Mouse (Mus musculus) heart, adult 2 months (tissue): ENCODE data around the gene Pvalb. TPM values are rescaled to one million over a fixed set of nuclear protein-coding genes. Genes with fewer than 3 reads are reported as not detected.

ENCODE experiments used
- DNase-seq, 2 experiments: peaks; one replicate each; pipeline ENCODE4 v3.0.0; 2021
- H3K27ac ChIP-seq: fragments of 200-600 bp; 2 replicates; pipeline ENCODE4 v1.8.1; 2022
- H3K27me3 ChIP-seq: fragments of 200-500 bp; 2 replicates; pipeline ENCODE4 v1.6.1; 2012; ENCODE audit warnings: mild to moderate bottlenecking, low read length, inconsistent platforms, mixed read lengths; ENCODE audit not compliant: control insufficient read depth, insufficient read depth
- H3K36me3 ChIP-seq: fragments of 200-500 bp; 2 replicates; pipeline ENCODE4 v1.6.1; 2012; ENCODE audit warnings: low read length, inconsistent platforms; ENCODE audit not compliant: control insufficient read depth, insufficient read depth
- H3K4me1 ChIP-seq: fragments of 200-500 bp; 2 replicates; pipeline ENCODE4 v1.6.1; 2011; ENCODE audit warnings: low read length; ENCODE audit not compliant: control insufficient read depth, insufficient read depth
- H3K4me3 ChIP-seq: fragments of 200-600 bp; 2 replicates; pipeline ENCODE4 v1.8.1; 2022
- H3K79me2 ChIP-seq: fragments of 200-500 bp; replicated peaks from 2 replicates; pipeline ENCODE4 v1.6.1; 2012; ENCODE audit warnings: mild to moderate bottlenecking, inconsistent platforms, low read length, moderate library complexity, mixed read lengths; ENCODE audit not compliant: control insufficient read depth, insufficient read depth
- H3K9ac ChIP-seq: fragments of 200-500 bp; 2 replicates; pipeline ENCODE4 v1.6.1; 2012; ENCODE audit warnings: low read depth, mild to moderate bottlenecking, control low read depth, inconsistent platforms, low read length, mixed read lengths
- CTCF ChIP-seq: fragments of 200-600 bp; IDR thresholded peaks from 2 replicates; pipeline ENCODE4 v1.8.1; 2022; ENCODE audit warnings: antibody characterized with exemption, mild to moderate bottlenecking, moderate library complexity
- EP300 ChIP-seq: fragments of 200-500 bp; IDR thresholded peaks from 2 replicates; pipeline ENCODE4 v1.6.1; 2011; ENCODE audit warnings: low read depth, low read length, control low read depth; ENCODE audit not compliant: insufficient read depth
- POLR2A ChIP-seq: fragments of 200-500 bp; IDR thresholded peaks from 2 replicates; pipeline ENCODE4 v1.6.1; 2011; ENCODE audit warnings: mild to moderate bottlenecking, low read depth, low read length, control low read depth; ENCODE audit not compliant: insufficient read depth
- WGBS: fragments of 180-500 bp; shearing (Covaris S2); methylation state at CpG from one replicate; pipeline ENCODE4 v1.1.7; 2018; 5-methylcytosine and 5-hydroxymethylcytosine counted together
- intact Hi-C: fragments of 180-260 bp; cut with DNase I; formaldehyde crosslinking; loops from one replicate; pipeline ENCODE4 v1.15.1; 2025
- polyA plus RNA-seq: library from polyadenylated mRNA; depleted of rRNA; stranded (reverse); fragments of >200 nt; gene quantifications from 2 replicates; pipeline ENCODE4 v1.2.3, GENCODE M21; 2012
- total RNA-seq, 2 experiments: library from RNA; stranded (reverse); gene quantifications; 2 replicates each; pipeline ENCODE4 v1.2.3; 2021

The Pvalb gene
- total and polyA plus RNA-seq, 3 experiments, result 0.37 to 0.77 (median 0.44) TPM

DNA sequence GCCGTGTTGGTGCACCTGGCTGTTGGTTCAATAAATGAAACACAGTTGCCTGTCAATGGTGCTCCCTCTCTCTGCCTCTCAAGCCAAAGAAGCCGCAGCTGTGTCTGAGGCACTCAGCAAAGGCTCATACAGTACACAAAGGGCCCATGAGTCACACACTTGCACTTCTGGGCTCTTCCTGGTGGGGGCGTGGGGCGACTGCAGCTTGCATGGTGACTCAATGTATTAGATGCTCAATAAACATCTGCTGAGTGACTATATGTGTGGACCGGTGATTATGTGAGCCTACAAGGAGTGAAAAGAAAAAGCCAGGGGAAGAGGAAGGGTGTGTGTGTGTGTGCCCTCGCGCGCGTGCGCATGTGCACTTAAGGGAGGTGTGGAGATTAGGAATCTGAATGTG, 34.5 kb downstream of the Pvalb start:
- Histone ChIP-seq H3K4me3 (no peak overlapping the region), H3K4me1 (peaks cover 6% of the 10 kb centered on the region), H3K9ac (no peak overlapping the region), H3K27ac (no peak overlapping the region), H3K27me3 (no peaks in the 10 kb centered on the region), H3K79me2 (no peaks in the 10 kb centered on the region), H3K36me3 (no peaks in the 10 kb centered on the region)
- 93% methylated on average over 10 of the region's 10 CpGs for whole genome bisulfite sequencing
- intact Hi-C loops, result loop anchor here (5.0 kb wide), 1 partner anchor 239 kb away; no protein-coding TSS in a partner anchor
- DNase-seq, result no peak
- TF ChIP-seq CTCF, result no peak
- TF ChIP-seq EP300, result no peak
- TF ChIP-seq POLR2A, result no peak

DNA sequence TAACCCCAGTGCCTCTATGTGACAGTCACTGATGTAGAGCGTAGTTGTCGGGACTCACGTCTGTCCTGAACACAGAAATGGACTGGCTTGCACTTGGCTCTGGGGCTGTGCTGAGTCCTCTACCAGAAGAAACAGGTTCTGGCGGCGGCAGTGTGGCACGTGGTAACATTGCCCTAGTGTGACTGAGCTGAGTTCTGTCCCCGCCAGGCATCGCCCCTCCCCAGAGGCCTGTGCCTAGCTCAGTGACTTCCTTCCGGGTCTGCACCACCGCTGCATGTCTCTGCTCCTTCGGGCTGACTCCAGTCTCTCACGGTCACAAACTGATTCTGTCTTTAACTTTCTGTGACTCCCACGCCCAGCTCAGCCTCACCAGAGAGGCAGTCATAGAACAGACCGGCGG, 35.5 kb downstream of the Pvalb start:
- H3K4me3 ChIP-seq, result no peak overlapping the region
- intact Hi-C loops, result loop anchor here (5.0 kb wide), 1 partner anchor 238 kb away; no protein-coding TSS in a partner anchor
- WGBS, result 87% methylated on average over 15 of the region's 15 CpGs

DNA sequence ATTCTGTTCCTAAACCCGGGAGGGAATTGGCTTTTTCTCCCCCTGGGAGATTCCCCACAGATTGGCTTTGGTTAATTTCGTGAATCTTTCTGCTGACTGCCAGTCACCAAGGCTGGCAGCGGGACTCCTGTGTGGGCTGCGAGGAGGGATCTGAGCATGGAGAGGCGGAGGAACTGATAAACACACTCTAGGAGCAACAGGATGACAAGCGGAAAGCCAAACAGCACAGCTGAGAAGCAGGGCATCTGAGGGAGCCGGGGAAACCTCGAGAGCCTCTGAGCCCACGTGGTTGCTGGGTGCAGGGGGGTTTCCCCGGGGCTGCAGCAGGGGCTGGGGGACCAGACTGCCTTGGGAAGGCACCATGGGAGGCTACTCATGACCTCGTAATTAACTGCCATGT, 36.6 kb downstream of the Pvalb start:
- peaks cover 3% of the 10 kb centered on the region; the same call in 1 of the 2 replicates for H3K4me1 ChIP-seq
- H3K9ac ChIP-seq, result no peak overlapping the region
- H3K79me2 ChIP-seq, result no peaks in the 10 kb centered on the region
- no peak overlapping the region for H3K27ac ChIP-seq
- no peak overlapping the region for H3K4me3 ChIP-seq
- H3K36me3 ChIP-seq, result no peaks in the 10 kb centered on the region
- DNase-seq, result no peak
- intact Hi-C loops, result no loop called here
- H3K27me3 ChIP-seq, result no peaks in the 10 kb centered on the region
- no peak for TF ChIP-seq EP300
- TF ChIP-seq POLR2A, result no peak
- TF ChIP-seq CTCF, result no peak
- 56% methylated on average over 11 of the region's 11 CpGs for WGBS

More for the DNA sequence above, 35.5 kb downstream of the Pvalb start:
- Histone ChIP-seq H3K27me3 (no peaks in the 10 kb centered on the region), H3K79me2 (no peaks in the 10 kb centered on the region), H3K9ac (no peak overlapping the region), H3K4me1 (peaks cover 6% of the 10 kb centered on the region), H3K27ac (no peak overlapping the region), H3K36me3 (no peaks in the 10 kb centered on the region)
- TF ChIP-seq CTCF, result no peak
- no peak for TF ChIP-seq EP300
- no peak for TF ChIP-seq POLR2A
- DNase-seq, result peak in 1 of 2 experiments; percentile 45

DNA sequence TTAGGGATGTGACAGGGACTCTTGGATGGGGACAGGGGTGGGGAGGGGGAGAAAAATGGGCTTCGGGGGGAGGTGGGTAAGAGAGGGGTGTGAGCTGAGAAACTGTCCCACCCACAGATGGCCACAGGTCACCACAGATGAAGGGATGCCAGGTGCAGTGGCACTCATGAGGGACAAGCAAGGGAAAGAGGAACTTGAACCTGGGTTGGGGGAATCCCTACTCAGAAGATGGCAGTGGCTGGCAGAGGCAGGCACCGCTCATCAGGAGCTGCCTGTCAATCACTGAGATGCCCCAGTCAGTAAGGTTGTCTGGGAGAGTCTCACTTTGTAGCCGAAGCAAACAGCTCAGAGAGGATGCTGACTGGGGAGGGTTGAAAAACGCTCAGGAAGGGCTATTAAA, 40.9 kb downstream of the Pvalb start:
- no peaks in the 10 kb centered on the region for H3K79me2 ChIP-seq
- no peaks in the 10 kb centered on the region for H3K36me3 ChIP-seq
- H3K4me3 ChIP-seq, result no peak overlapping the region
- H3K4me1 ChIP-seq, result no peaks in the 10 kb centered on the region
- H3K27ac ChIP-seq, result no peak overlapping the region
- intact Hi-C loops, result no loop called here
- H3K27me3 ChIP-seq, result no peaks in the 10 kb centered on the region
- no peak for DNase-seq
- TF ChIP-seq POLR2A (no peak), CTCF (no peak), EP300 (no peak)
- H3K9ac ChIP-seq, result no peak overlapping the region
- 79% methylated on average over 4 of the region's 4 CpGs for WGBS

DNA sequence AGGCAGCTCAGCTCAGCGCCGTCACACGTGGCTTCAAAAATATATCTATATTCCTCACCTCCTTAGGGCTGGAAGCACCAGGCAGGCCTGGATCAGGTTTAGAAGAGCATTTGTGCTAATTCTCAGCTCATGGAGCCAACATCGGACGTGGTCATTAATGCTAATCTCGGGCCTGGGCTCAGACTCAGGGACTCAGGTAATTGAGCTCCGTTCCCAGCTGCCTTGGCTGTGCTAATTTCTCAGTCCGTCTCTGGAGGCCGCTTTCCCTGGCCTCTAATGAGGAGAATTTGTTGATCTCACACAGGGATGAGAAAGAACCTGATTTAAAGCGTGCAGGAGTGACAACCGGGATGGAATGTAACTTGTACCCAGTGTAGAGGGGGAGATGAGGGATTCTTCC, 41.7 kb downstream of the Pvalb start:
- DNase-seq, result no peak
- H3K27ac ChIP-seq, result no peak overlapping the region
- H3K27me3 ChIP-seq, result no peaks in the 10 kb centered on the region
- H3K36me3 ChIP-seq, result no peaks in the 10 kb centered on the region
- WGBS, result 92% methylated on average over 11 of the region's 11 CpGs
- no peaks in the 10 kb centered on the region for H3K4me1 ChIP-seq
- H3K9ac ChIP-seq, result no peak overlapping the region
- TF ChIP-seq EP300, result no peak
- no peak for TF ChIP-seq POLR2A
- TF ChIP-seq CTCF, result no peak
- H3K4me3 ChIP-seq, result no peak overlapping the region
- H3K79me2 ChIP-seq, result no peaks in the 10 kb centered on the region
- intact Hi-C loops, result no loop called here

DNA sequence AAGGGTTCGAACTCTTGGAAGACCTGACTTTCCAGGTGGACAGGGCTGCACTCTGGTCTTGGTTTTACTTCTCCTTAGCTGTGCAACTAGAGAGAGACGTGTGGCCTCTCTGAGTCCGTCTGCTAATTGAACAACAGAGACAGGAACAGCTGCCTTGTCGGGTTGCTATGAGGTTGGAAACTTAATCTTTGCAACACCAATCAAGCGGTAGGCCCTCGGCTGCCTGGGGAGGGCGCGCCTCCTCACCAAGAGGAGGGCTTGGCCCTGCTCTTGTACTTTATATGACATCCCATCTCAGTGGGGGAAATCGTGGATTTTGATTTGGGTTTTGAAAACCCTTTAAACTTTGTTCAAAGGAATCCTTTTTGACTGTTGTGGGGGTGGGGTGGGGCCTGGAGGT, 44.3 kb downstream of the Pvalb start:
- DNase-seq, result no peak
- TF ChIP-seq EP300 (no peak), POLR2A (no peak), CTCF (no peak)
- Histone ChIP-seq H3K4me1 (no peaks in the 10 kb centered on the region), H3K9ac (no peak overlapping the region), H3K27me3 (no peaks in the 10 kb centered on the region), H3K4me3 (no peak overlapping the region), H3K79me2 (no peaks in the 10 kb centered on the region), H3K27ac (no peak overlapping the region), H3K36me3 (no peaks in the 10 kb centered on the region)
- intact Hi-C loops, result no loop called here
- WGBS, result 82% methylated on average over 9 of the region's 9 CpGs
